Mouse (Mus musculus) embryonic fibroblast, embryonic 13.5 days (primary cell): ENCODE results near the gene Ntrk3. TPM values are rescaled to one million over a fixed set of nuclear protein-coding genes. Genes with fewer than 3 reads are reported as not detected.

ENCODE experiments used
- H3K27ac ChIP-seq: 2 replicates; pipeline ENCODE4 v1.5.1; 2012; ENCODE audit warnings: low read length, control low read depth, inconsistent platforms; ENCODE audit not compliant: insufficient read depth
- H3K4me1 ChIP-seq: 2 replicates; pipeline ENCODE4 v1.6.1; 2011; ENCODE audit warnings: low read length; ENCODE audit not compliant: control insufficient read depth, insufficient read depth
- H3K4me3 ChIP-seq: 2 replicates; pipeline ENCODE4 v1.5.1; 2011; ENCODE audit warnings: mild to moderate bottlenecking, control low read depth, low read length; ENCODE audit not compliant: insufficient read depth
- CTCF ChIP-seq: IDR thresholded peaks from 2 replicates; pipeline ENCODE4 v1.5.1; 2011; ENCODE audit warnings: mild to moderate bottlenecking, control low read depth, low read length, moderate library complexity, borderline replicate concordance; ENCODE audit not compliant: insufficient read depth
- POLR2A ChIP-seq: IDR thresholded peaks from 2 replicates; pipeline ENCODE4 v1.6.1; 2011; ENCODE audit warnings: low read depth, mild to moderate bottlenecking, control low read depth, low read length, moderate library complexity
- polyA plus RNA-seq: library from polyadenylated mRNA; stranded (reverse); fragments of >200 nt; gene quantifications from 2 replicates; pipeline ENCODE4 v1.2.4, GENCODE M21; 2011; ENCODE audit warnings: low read depth; ENCODE audit not compliant: missing spikeins, insufficient read length

The Ntrk3 gene
- polyA plus RNA-seq, 1 experiment: 6.0 TPM

DNA sequence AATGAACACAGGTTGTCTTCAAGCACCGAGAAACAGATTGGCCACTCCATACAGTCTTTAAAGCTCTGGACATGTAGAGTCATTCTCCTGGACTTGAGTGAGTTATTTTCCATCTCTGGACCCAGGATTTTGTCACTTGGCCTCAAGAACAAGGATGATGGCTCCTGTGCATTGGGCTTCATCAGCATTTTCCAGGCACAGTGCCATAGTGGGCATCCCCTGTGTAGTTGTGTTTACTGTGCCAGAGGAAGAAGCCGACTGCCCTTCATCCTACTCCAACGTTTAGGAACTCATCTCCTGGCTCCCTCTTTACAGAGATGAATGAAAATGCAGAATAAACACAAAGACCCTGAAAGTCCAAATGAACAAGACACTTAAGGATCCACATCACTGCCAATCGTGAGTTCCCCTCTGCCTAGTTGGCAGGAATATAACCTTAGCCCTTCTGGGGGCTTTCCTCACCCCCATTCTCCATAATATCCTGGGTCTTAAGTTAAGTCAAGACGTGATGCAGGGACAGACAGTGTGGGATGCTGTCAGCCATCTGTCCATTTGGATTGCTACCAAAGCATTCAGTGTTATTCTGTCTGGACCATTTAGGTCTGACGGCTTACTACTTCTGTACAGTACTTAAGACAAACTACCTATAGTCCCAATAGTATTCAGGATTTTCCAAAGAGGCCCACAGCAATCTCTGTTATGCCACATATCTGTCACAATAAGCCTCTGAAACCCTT, 137.7 kb downstream of the Ntrk3 start:
- TF ChIP-seq CTCF (no peak), POLR2A (no peak)
- Histone ChIP-seq H3K4me3 (no peak overlapping the region), H3K27ac (no peak overlapping the region), H3K4me1 (peaks cover 3% of the 10 kb centered on the region)

DNA sequence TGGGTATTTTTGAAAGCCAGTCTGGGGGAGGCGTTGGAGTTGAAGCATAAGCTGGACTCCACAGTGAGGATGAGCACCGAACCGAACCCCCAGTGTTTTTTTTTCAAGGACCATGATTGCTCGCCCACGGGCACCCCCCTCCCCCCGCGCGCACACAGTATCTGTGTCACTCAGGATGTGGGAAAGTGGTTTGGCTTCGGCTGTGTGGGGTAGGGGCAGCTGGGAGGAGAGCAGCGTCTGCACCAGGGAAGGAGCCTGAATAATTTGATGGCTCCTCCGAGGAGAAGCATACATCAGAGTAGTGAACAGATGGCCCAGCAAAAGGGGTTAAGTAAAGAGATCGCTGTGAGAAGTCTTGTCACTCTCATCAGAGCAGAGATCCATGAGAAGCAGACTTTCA, 139.7 kb downstream of the Ntrk3 start:
- peaks cover 3% of the 10 kb centered on the region for H3K4me1 ChIP-seq
- no peak overlapping the region for H3K4me3 ChIP-seq
- no peak for TF ChIP-seq CTCF
- H3K27ac ChIP-seq: no peak overlapping the region

DNA sequence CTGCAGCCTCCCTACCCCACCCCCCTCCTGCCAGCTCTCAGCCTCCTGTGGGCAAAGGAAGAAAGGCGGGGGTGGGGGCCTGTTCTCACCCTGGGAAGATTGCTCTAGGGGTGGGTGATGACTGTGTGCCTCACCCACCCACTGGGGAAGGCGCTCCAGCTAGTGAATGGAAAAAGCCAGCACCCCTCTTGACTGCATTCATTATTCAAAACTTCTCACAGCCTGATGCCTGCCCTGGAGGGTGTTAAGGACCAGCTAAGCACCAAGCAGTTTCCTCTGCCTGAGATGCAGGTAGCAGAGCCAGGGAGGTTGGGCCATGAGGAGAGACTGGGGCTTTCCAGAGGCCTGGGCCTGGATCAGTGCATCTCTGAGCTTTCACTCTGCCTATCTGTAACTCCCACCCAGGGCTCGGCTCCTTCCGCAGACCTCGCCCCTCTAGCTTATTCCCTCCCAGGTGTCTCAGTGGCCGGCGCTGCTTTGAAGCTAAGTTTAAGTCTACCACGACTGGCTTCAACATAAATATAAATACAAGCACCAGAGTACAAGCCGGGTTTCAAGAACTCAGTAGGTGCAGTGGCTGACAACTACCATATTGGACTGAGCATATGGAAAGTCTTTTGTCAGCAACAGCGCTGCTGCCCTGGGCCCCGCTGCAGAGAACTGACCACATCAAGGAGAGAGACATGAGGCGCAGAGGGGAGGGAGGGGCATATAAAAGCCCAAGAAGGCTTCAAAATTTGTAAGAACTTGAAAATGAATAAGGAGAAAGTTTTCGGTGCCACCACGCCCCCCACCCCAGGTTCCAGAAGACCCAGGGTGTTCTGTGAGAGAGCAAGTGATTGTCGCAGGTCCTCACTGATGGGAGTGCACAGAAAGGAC, 140.3 kb downstream of the Ntrk3 start:
- H3K4me1 ChIP-seq: peaks cover 3% of the 10 kb centered on the region
- H3K4me3 ChIP-seq: no peak overlapping the region
- TF ChIP-seq CTCF: no peak
- TF ChIP-seq POLR2A: no peak
- H3K27ac ChIP-seq: peak overlapping the region; percentile 55; the same call in 1 of the 2 replicates

DNA sequence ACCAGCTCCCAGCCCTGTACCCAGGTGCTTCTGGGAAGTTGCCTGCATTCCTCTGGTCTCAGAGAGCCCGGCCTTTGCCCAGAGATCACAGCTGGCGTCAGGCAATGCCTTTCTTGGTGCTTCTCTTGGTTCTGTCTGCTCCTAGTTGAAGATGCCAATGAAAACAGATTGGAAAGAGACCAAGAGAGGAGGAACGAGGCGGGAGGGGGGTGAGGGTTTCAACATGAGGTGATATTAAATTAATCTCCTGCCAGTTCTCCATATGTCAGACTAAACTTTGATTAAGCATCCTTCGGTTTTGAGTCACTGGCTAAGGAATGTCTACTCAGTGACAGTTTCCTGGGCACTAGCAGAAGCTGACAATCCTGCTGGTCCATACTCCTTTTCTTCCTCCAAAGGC, 141.3 kb downstream of the Ntrk3 start:
- H3K27ac ChIP-seq: peak overlapping the region; percentile 55

DNA sequence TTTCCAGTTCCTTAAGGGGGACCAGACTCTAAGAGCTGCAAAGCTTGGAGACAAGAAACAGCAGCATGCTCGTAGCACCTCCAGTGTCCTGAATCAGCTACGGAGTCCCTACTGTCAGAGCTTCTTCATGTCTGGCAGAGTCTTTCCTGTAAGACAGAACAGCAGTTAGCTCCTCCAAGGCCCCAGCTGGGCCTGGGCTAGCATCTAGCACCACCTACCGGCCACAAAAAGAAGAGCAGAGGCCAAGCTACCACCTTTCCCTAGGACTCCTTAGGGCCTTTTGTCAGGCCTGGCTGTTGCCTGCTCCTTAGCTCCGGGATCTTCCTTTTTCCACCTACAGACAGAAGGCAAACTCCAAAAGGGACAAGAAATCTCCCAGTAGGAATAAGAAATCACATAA, 141.9 kb downstream of the Ntrk3 start:
- peaks cover 3% of the 10 kb centered on the region for H3K4me1 ChIP-seq
- no peak overlapping the region for H3K4me3 ChIP-seq
- peak; percentile 68 for TF ChIP-seq CTCF
- no peak for TF ChIP-seq POLR2A
- H3K27ac ChIP-seq: peak overlapping the region; percentile 21

More for the DNA sequence above, 141.3 kb downstream of the Ntrk3 start:
- TF ChIP-seq POLR2A: no peak
- TF ChIP-seq CTCF: no peak
- peaks cover 3% of the 10 kb centered on the region for H3K4me1 ChIP-seq
- no peak overlapping the region for H3K4me3 ChIP-seq

DNA sequence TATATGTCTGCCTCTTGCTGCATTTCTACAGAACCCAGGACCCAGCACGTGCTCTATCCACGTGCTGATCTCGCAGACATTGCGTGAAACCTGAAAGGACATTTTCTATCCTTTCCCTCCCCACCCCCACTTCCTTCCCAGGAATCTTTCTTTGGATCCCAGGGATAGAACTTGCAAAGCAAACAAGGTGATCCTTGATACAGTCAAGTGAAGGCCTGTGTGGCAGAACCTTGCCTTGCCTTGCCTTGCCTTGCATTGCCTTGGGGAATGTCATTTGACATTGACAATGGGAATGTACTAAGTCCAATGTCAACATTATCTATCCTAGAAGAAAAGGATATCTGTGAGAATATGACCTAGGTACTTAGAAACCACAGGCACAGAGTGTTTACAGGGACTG, 144.9 kb downstream of the Ntrk3 start:
- no peak for TF ChIP-seq POLR2A
- no peak for TF ChIP-seq CTCF
- Histone ChIP-seq H3K4me3 (no peak overlapping the region), H3K4me1 (peaks cover 3% of the 10 kb centered on the region), H3K27ac (no peak overlapping the region)

DNA sequence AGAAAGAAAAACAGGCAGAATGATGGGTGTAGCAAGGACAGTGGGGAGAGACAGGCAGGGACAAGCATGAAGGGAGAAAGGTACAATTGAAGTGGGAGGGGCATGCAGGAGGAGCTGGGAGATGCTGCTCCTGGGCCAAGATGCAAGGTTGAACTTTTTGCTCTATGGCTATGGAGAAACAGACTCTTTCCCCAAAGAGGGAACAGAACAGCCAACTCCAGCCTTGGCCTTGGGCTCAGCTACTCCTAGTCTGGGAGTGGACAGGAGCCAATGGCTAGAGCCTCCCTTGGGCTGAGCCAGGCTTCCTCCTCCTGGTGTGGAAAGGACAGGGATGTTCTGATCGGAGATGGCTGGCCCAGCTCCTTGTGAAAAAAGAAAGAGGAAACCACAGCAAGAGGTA, 145.6 kb downstream of the Ntrk3 start:
- Histone ChIP-seq H3K4me3 (no peak overlapping the region), H3K4me1 (peaks cover 3% of the 10 kb centered on the region), H3K27ac (no peak overlapping the region)
- TF ChIP-seq CTCF (no peak), POLR2A (no peak)

DNA sequence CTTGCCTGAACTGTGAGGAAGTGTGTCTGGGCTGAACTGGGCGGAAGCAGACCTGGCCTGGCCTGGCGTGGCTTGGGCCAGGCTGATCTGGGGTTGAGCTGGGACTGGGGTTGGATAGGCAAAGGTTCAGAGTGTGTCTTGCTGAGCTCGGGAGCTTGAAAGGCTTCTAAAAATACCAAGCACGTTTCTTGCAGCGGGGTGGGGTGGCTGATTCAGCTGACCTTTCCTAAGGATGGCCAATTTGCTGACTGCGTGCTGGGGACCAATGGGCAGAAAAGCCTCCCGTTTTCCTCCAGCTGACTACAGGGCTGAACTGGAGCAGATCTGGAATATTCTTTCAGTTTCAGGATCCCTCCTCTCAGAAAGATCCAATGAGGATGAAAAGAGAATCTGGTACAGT, 148.0 kb downstream of the Ntrk3 start:
- Histone ChIP-seq H3K4me1 (no peaks in the 10 kb centered on the region), H3K27ac (no peak overlapping the region), H3K4me3 (no peak overlapping the region)
- TF ChIP-seq CTCF: no peak
- no peak for TF ChIP-seq POLR2A

DNA sequence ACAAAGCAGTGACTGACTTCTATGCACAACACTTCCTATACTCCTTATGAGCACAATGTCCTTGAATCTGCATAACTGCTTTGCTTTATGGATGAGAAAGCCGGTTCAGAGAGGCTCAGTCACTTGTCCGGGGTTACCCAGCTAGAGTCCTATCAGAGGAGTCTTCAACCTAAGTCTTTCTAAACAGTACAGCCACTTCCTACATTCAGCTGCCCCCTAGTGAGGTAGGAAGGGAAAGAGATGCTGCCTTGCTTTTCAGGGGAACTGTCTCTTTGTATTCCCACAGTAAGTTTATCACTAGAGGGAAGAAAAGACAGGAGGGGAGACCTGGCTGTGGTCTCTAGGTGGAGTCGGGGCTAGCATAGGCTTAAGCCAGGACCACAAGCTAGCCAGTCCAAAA, 151.0 kb downstream of the Ntrk3 start:
- H3K27ac ChIP-seq: no peak overlapping the region
- no peak overlapping the region for H3K4me3 ChIP-seq
- no peaks in the 10 kb centered on the region for H3K4me1 ChIP-seq
- TF ChIP-seq POLR2A (no peak), CTCF (no peak)

DNA sequence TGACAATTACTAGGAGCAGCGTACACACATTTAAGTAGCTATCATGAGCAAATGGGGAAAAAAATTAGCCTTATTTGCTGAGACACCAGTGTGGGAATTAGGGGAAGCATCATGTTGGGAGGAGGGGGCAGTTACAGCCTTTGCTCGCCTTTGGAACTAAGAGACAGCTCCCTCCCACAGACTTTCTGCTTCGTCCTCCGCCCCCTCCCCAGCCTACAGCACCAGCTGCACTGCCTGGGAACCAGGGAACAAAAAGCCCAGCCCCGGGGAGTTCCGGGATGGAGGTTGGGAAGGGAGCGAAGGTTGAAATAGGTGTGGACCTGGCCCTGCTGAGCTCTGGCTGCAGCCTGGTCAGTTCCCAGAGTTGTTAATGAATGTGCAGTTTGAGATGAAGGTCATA, 151.9 kb downstream of the Ntrk3 start:
- H3K4me3 ChIP-seq: no peak overlapping the region
- no peaks in the 10 kb centered on the region for H3K4me1 ChIP-seq
- no peak overlapping the region for H3K27ac ChIP-seq
- TF ChIP-seq POLR2A (no peak), CTCF (no peak)

DNA sequence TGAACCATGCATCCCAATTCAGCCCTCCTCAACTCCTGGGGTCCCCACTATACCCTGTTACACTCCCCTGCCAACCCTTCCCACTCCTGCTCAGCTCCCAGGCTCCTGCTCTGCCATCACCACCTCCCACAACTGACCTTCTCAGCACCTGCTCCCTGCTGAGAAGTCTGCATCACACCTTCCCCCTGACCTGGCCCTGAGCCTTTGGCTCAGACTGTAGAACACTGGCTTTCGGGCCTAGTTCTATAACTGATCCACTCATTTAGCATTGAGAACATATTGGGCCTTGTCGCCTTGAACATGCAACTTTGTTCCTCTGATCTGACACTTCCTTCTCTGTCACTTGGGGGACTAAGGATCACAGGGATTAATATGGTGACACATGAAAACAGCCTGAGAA, 152.9 kb downstream of the Ntrk3 start:
- no peak overlapping the region for H3K4me3 ChIP-seq
- no peak for TF ChIP-seq CTCF
- H3K27ac ChIP-seq: no peak overlapping the region
- H3K4me1 ChIP-seq: no peaks in the 10 kb centered on the region
